Comparison of ENCODE assay signal across 8 mouse cellular contexts in the genomic region with DNA sequence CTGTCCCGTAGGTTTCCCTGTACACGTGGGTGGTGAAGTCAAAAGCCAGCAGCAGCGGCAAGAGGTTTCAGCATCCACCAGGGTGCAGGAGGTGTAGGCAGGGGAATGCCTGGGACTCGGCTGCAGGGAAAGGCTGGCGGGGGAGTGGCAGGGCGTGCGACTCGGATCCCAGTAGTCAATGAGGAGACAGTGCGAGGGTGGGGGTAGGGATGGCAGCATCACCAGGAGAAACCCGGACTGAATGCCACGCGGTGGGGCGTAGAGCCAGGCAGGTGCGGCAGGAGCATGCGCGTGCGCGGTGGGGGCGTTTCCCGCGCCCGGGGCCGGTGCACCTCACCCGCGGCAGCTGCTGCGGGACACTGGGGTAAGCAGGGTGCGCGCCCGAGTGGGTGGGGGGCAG. TPM values are rescaled to one million over a fixed set of nuclear protein-coding genes. Genes with fewer than 3 reads are reported as not detected.
A peak's percentile ranks its signal among the peaks of the same experiment; 100 is the strongest.
DNase-seq lines count a peak whose midpoint lies in the region; ATAC-seq lines count a peak whose summit lies in the region.

A gene (plus strand): TSS at position 271 of the 400 bp plus-strand sequence.

- peak; percentile 2 for DNase-seq in ovary, adult 18-20 months (ENCODE audit: low spot score)
- no peak for DNase-seq in ovary, postnatal 14 days (ENCODE audit: low spot score)
- DNase-seq in left cerebral cortex, postnatal 36 days (ENCODE audit: low spot score in 2 of 2): peak; percentile 21 to 29
- peak; percentile 42 for DNase-seq in neural tube, embryonic 10.5 days (ENCODE audit: extremely low spot score, low spot score)
- no peak for DNase-seq in urinary bladder, adult 2 months (ENCODE audit: low spot score)
- DNase-seq in gastrocnemius, adult 18-20 months (ENCODE audit: low spot score): no peak

- peak; percentile 34; the same call in 1 of the 2 replicates for ATAC-seq in common myeloid progenitor, adult 5-6 weeks (replicated peaks; ENCODE audit: low read depth, poor library complexity, severe bottlenecking)
- ATAC-seq in hematopoietic stem cell, adult 5-6 weeks (replicated peaks in 1 of 2; ENCODE audit: insufficient read depth in 1 of 2, low FRiP score in 2 of 2, low TSS enrichment in 1 of 2, low read depth in 1 of 2, poor library complexity in 2 of 2, severe bottlenecking in 2 of 2): peak; percentile 32 to 46; a peak in 2 of 4 replicates

- intact Hi-C loops in left cerebral cortex, postnatal 36 days (cut with DNase I): no loop called here

RNA-seq across cellular contexts. Expression of the gene that starts here (rescaled TPM):
- total RNA-seq in common myeloid progenitor, adult 5-6 weeks (2017): not detected in 2 replicates
- not detected in 2 replicates for total RNA-seq in hematopoietic stem cell, adult 5-6 weeks (2017)
- total RNA-seq in left cerebral cortex, postnatal 36 days (2021): 1 to 10 TPM; 1.6 to 3.6 TPM
- 0.13 and 0.22 TPM in 2 replicates for polyA plus RNA-seq in urinary bladder, adult 2 months (2012; rRNA removed)
- total RNA-seq in gastrocnemius, adult 18-20 months (2021): under 1 TPM; 0.09 TPM

Comparison
In these comparisons a context has a peak if more than half of its experiments do, and no peak if none do; other contexts are left out.
1. DNase-seq: peak in ovary, adult 18-20 months (single experiment), left cerebral cortex, postnatal 36 days (2 of 2) and neural tube, embryonic 10.5 days (single experiment); none in ovary, postnatal 14 days (single experiment), urinary bladder, adult 2 months (single experiment) and gastrocnemius, adult 18-20 months (single experiment).
2. Peak in ATAC-seq in common myeloid progenitor, adult 5-6 weeks; RNA of the gene not detected or under 1 TPM.
3. Peak in ATAC-seq in hematopoietic stem cell, adult 5-6 weeks; RNA of the gene not detected or under 1 TPM.